Mouse (Mus musculus) liver, postnatal 0 days (tissue): ENCODE results near the gene Rab11fip4. TPM values are rescaled to one million over a fixed set of nuclear protein-coding genes. Genes with fewer than 3 reads are reported as not detected.

Experiments used
- ATAC-seq: fragments of 200-750 bp; cut with Nextera tagmentation; 2 replicates; pipeline ENCODE4 v1.8.0; 2017; ENCODE audit warnings: mild to moderate bottlenecking, moderate library complexity
- DNase-seq: peaks from one replicate; pipeline ENCODE4 v3.0.0-alpha.2; 2016
- H3K27ac ChIP-seq: fragments of 300-500 bp; sonication (generic); 2 replicates; pipeline ENCODE4 v1.5.1; 2014; ENCODE audit warnings: antibody characterized with exemption, moderate library complexity, mild to moderate bottlenecking, low read depth
- H3K27me3 ChIP-seq: fragments of 300-500 bp; sonication (generic); 2 replicates; pipeline ENCODE4 v1.6.1; 2014; ENCODE audit warnings: low read length, control low read depth, mixed read lengths; ENCODE audit not compliant: insufficient read depth
- H3K36me3 ChIP-seq: fragments of 300-500 bp; sonication (generic); replicated peaks from 2 replicates; pipeline ENCODE4 v1.6.1; 2014; ENCODE audit warnings: mild to moderate bottlenecking, control low read depth, low read length, moderate library complexity, mixed read lengths; ENCODE audit not compliant: insufficient read depth
- H3K4me1 ChIP-seq: fragments of 300-500 bp; sonication (generic); 2 replicates; pipeline ENCODE4 v1.6.1; 2014; ENCODE audit warnings: antibody characterized with exemption, mild to moderate bottlenecking, control low read depth; ENCODE audit not compliant: insufficient read depth
- H3K4me2 ChIP-seq: fragments of 300-500 bp; sonication (generic); 2 replicates; pipeline ENCODE4 v1.6.1; 2014; ENCODE audit warnings: low read depth, mild to moderate bottlenecking, low read length, moderate library complexity, mixed read lengths
- H3K4me3 ChIP-seq: fragments of 300-500 bp; sonication (generic); 2 replicates; pipeline ENCODE4 v1.5.1; 2014; ENCODE audit warnings: low read depth, low read length
- H3K9ac ChIP-seq: fragments of 300-500 bp; sonication (generic); replicated peaks from 2 replicates; pipeline ENCODE4 v1.6.1; 2014; ENCODE audit warnings: mild to moderate bottlenecking, moderate library complexity
- H3K9me3 ChIP-seq: fragments of 300-500 bp; sonication (generic); 2 replicates; pipeline ENCODE4 v1.6.1; 2016; ENCODE audit warnings: mild to moderate bottlenecking, control low read depth, low read length, mixed read lengths
- CTCF ChIP-seq: sonication (generic); IDR thresholded peaks from 2 replicates; pipeline ENCODE4 v1.5.1; 2016; ENCODE audit warnings: antibody characterized with exemption, low read depth
- EP300 ChIP-seq: IDR thresholded peaks from 2 replicates; pipeline ENCODE4 v1.6.1; 2016; ENCODE audit warnings: antibody characterized with exemption, low read depth, mild to moderate bottlenecking
- WGBS: fragments of 180-500 bp; shearing (Covaris S2); extraction: QIAGEN DNeasy Blood & Tissue Kit; methylation state at CpG from one replicate; pipeline ENCODE4 v1.1.7; 2014; ENCODE audit not compliant: insufficient replicate concordance; 5-methylcytosine and 5-hydroxymethylcytosine counted together
- microRNA counts: library from miRNA; unstranded; fragments of <30 nt; microRNA quantifications from one replicate; lab custom pipeline; 2015
- microRNA-seq: library from miRNA; unstranded; fragments of <30 nt; microRNA quantifications from one replicate; pipeline ENCODE4, GENCODE M21; 2016
- polyA plus RNA-seq: library from polyadenylated mRNA; unstranded; fragments of >200 nt; fragmentation: Nextera tagmentation; extraction: Ambion mirVana; gene quantifications from 2 replicates; pipeline ENCODE4 v1.2.1, GENCODE M21; 2015

The Rab11fip4 gene
- polyA plus RNA-seq, 1 experiment from 2014 or later: 1.1 TPM

GRCm38 (mm10) chr11:79737126-79737697 lies 146.2 kb downstream of the Rab11fip4 start:
- H3K4me1 ChIP-seq: peaks cover 11% of the 10 kb centered on the region
- H3K4me3 ChIP-seq: no peak overlapping the region
- ATAC-seq (no peak), DNase-seq (no peak)
- no peaks in the 10 kb centered on the region for H3K27me3 ChIP-seq
- H3K27ac ChIP-seq: no peak overlapping the region
- no peak overlapping the region for H3K9ac ChIP-seq
- H3K9me3 ChIP-seq: no peaks in the 10 kb centered on the region
- no peak overlapping the region for H3K4me2 ChIP-seq
- WGBS: 72% methylated on average over 12 of the region's 12 CpGs
- no peak for TF ChIP-seq EP300
- no peaks in the 10 kb centered on the region for H3K36me3 ChIP-seq

- Histone ChIP-seq H3K4me3 (no peak overlapping the region), H3K9me3 (no peaks in the 10 kb centered on the region), H3K4me2 (no peak overlapping the region), H3K4me1 (peaks cover 11% of the 10 kb centered on the region), H3K36me3 (no peaks in the 10 kb centered on the region), H3K27me3 (no peaks in the 10 kb centered on the region), H3K27ac (no peak overlapping the region), H3K9ac (no peak overlapping the region)
- WGBS: 80% methylated on average over 6 of the region's 6 CpGs
- ATAC-seq (no peak), DNase-seq (no peak)
- TF ChIP-seq EP300 (no peak), CTCF (no peak)
Observed at GRCm38 (mm10) chr11:79737865-79738502, 147.0 kb downstream of the Rab11fip4 start.

- no peak overlapping the region for H3K9ac ChIP-seq
- ATAC-seq: peak; percentile 46
- no peak overlapping the region for H3K4me2 ChIP-seq
- no peaks in the 10 kb centered on the region for H3K9me3 ChIP-seq
- H3K4me1 ChIP-seq: peaks cover 11% of the 10 kb centered on the region
- H3K27ac ChIP-seq: peak overlapping the region; percentile 44
- TF ChIP-seq EP300 (no peak), CTCF (no peak)
- WGBS: 51% methylated on average over 19 of the region's 19 CpGs
- no peaks in the 10 kb centered on the region for H3K27me3 ChIP-seq
- H3K36me3 ChIP-seq: no peaks in the 10 kb centered on the region
- peak; percentile 48 for DNase-seq
- no peak overlapping the region for H3K4me3 ChIP-seq
Observed at GRCm38 (mm10) chr11:79738725-79739558, 147.9 kb downstream of the Rab11fip4 start.

- ATAC-seq: no peak
- DNase-seq: no peak
- H3K4me3 ChIP-seq: no peak overlapping the region
- peaks cover 11% of the 10 kb centered on the region for H3K4me1 ChIP-seq
- H3K9ac ChIP-seq: no peak overlapping the region
- H3K27me3 ChIP-seq: no peaks in the 10 kb centered on the region
- no peaks in the 10 kb centered on the region for H3K36me3 ChIP-seq
- WGBS: 67% methylated on average over 10 of the region's 10 CpGs
- H3K27ac ChIP-seq: no peak overlapping the region
- H3K9me3 ChIP-seq: no peaks in the 10 kb centered on the region
- TF ChIP-seq CTCF (no peak), EP300 (no peak)
- no peak overlapping the region for H3K4me2 ChIP-seq
Observed at GRCm38 (mm10) chr11:79740740-79741512, 149.9 kb downstream of the Rab11fip4 start.

GRCm38 (mm10) chr11:79746552-79747102 lies 155.6 kb downstream of the Rab11fip4 start:
- Histone ChIP-seq H3K9me3 (no peaks in the 10 kb centered on the region), H3K9ac (peak overlapping the region; percentile 66), H3K4me3 (peak overlapping the region; percentile 37), H3K4me2 (peak overlapping the region; percentile 63), H3K36me3 (no peaks in the 10 kb centered on the region), H3K4me1 (0 out of 2 replicates have a peak, but pooled peaks cover 2% of the 10 kb centered on the region), H3K27ac (peak overlapping the region; percentile 96), H3K27me3 (no peaks in the 10 kb centered on the region)
- ATAC-seq (peak; percentile 97), DNase-seq (peak; percentile 48)
- no peak for TF ChIP-seq CTCF
- TF ChIP-seq EP300: peak; percentile 68; the same call in 1 of the 2 replicates
- WGBS: 51% methylated on average over 11 of the region's 11 CpGs

MicroRNAs within 50 kb of the gene (microRNA counts, 519-probe panel; counts per million panel counts)
- microRNA mmu-miR-193 (lab: Ali Mortazavi, UCI) (not detected), microRNA mmu-miR-365 (lab: Ali Mortazavi, UCI) (5,075 counts per million, percentile 58 among the panel's probes with 10 or more counts)

Small RNAs within 50 kb of the gene (microRNA-seq; reads per million reads assigned to microRNA genes)
- 32.4 reads per million, percentile 31 among the genes with 10 or more reads in this experiment for gene Mir193a
- gene Mir365-2: 2.8 reads per million

Other genes with a start within 250 kb of the Rab11fip4 start
- 0.05 and 0.09 TPM in 2 replicates for gene Omg, start 87.1 kb upstream of the Rab11fip4 start, polyA plus RNA-seq
- 7.7 and 7.9 TPM in 2 replicates for gene Evi2b, start 67.5 kb upstream of the Rab11fip4 start, polyA plus RNA-seq
- gene Evi2, start 60.6 kb upstream of the Rab11fip4 start, polyA plus RNA-seq: 0.76 and 0.99 TPM in 2 replicates
- gene Evi2a, start 60.6 kb upstream of the Rab11fip4 start, polyA plus RNA-seq: 6.7 and 7.2 TPM in 2 replicates